Mouse (Mus musculus): ENCODE data around the gene Unc45b.
"Not testable (repeated sequence)": the region's sequence is repeated elsewhere in the genome, so short reads cannot be mapped to it uniquely, and the experiment has no call there.

Unc45b gene

DNA sequence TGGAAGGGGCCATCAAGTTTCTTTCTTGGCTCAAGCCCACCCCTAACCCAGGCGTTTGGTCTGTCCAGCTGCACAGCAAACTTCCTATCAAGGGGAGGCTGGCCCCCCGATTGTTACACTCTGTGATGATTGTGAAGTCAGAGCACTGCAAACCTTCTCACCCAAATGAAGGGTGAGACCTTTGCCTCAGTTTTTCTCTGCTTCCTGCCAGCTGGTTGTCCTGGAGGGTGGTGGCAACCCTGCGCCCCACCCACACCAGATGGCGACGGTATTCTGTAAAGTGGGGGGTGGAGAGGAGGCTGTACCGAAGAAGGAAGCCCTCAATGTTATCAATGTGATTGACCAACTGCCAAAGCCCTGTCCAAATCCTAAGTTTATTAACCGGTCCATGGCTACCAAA lies 18.4 kb upstream of the Unc45b start, which contains the start of gene Fndc8:
Gene Fndc8 (plus strand): TSS at position 189 of the 400 bp plus-strand sequence.
- DNase-seq (ENCODE audit: low read depth in 1 of 2, low spot score in 2 of 2) = no peak

DNA sequence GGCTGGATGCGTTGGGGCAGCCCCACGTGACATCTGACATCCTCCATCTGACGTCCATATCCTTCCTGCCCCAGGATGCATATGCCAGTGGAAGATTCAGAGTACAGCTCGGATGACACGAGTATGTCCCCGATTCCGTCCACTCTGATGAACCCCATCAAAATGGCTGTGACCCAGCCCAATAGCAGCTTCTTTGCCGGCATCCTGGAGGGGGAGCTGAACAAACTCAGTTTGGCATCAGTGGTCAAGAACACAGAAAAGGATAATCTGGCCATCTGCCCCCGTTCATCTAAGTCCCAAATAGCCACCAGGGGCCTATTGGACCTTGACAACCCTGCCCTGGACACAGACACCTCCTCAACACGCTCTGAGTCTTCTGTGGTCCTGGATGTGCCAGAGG lies 12.9 kb upstream of the Unc45b start:
- DNase-seq (ENCODE audit: low read depth in 1 of 2, low spot score in 2 of 2) = no peak

GRCm38 (mm10) chr11:82899720-82900119 lies 10.6 kb upstream of the Unc45b start:
- no peak for DNase-seq (ENCODE audit: low read depth in 1 of 2, low spot score in 2 of 2)

DNA sequence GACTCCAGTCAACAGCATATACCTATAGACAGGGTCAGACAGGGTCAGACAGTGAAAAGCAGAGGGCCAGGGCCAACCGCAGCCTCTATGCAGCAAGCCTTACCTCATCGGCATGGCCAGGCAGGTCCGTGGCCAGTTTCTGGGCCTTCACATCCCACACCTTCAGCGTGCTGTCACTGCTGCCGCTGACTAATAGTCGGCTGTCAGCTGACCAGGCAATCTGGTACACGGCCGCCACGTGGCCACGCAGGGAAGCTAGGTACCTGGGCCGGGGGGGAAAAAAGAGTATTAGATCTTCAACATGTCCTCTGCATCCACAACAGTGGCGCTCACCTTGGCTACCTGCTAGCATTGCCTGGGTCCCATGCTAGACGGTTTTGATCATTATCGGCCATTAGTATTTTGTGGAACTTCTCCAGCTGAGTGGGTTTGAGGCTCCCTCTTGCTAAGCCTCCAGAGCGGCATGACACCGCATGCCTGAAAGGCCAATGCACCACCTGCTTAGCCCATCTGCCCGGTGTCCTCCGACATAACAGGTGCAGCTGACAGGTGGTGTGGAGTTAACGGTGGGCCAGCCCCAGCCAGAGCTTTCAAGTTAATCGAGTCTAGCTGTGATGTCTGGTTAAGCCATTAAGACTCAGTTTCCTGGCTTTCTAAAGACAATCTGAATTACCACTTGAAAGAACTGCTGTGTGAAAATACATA lies 8.6 kb upstream of the Unc45b start:
- no peak for DNase-seq (ENCODE audit: low read depth in 1 of 2, low spot score in 2 of 2)

- no peak for DNase-seq (ENCODE audit: low read depth in 1 of 2, low spot score in 2 of 2)
Measured at GRCm38 (mm10) chr11:82904952-82905351, 5.4 kb upstream of the Unc45b start.

- no peak for DNase-seq (ENCODE audit: low read depth in 1 of 2, low spot score in 2 of 2)
Measured at GRCm38 (mm10) chr11:82905816-82906215, 4.5 kb upstream of the Unc45b start.

- peak; percentile 81 to 89 for DNase-seq (ENCODE audit: low read depth in 1 of 2, low spot score in 2 of 2)
Measured at GRCm38 (mm10) chr11:82907651-82908607, 2.4 kb upstream of the Unc45b start, which contains the start of gene Nle1. Gene Nle1 (minus strand): TSS chr11:82908411.

GRCm38 (mm10) chr11:82908608-82908989 lies 1.8 kb upstream of the Unc45b start:
- DNase-seq (ENCODE audit: low read depth in 1 of 2, low spot score in 2 of 2) = no peak

DNA sequence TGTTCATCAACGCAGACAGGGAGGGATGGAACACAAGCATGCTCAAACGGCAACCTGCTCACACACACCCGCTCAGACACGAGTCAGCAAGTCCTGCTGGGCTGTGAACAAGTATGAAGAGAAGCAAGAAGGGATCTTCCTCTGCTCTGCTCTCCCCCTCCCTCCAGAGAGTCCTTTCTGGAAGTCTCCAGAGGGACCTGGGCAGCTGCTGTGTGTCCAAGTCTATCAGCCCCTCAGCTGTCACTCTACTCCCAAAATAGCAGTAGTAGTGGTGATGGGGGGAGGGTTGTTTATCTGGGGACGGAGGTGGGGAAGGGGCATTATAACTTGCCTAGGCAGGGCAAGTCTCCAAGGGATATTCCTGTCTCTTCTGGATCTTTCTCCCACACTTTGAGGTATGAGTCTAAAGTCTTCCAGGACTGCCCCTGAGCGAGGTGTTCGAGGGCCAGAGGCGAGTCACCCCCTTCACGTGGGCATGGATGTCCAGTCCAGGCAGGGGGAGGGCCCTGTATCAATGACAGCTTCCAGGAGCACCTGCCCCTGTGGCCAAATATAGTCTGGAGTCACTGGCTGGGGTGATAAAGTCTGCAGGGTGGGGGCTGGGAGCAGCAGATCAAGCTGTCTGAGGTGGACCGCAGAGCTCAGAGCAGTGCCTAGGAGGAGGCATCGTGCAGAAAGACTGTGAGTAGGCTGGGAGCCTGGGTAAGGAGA lies 484 bp downstream of the Unc45b start:
- DNase-seq (ENCODE audit: low read depth in 1 of 2, low spot score in 2 of 2) = no peak

DNA sequence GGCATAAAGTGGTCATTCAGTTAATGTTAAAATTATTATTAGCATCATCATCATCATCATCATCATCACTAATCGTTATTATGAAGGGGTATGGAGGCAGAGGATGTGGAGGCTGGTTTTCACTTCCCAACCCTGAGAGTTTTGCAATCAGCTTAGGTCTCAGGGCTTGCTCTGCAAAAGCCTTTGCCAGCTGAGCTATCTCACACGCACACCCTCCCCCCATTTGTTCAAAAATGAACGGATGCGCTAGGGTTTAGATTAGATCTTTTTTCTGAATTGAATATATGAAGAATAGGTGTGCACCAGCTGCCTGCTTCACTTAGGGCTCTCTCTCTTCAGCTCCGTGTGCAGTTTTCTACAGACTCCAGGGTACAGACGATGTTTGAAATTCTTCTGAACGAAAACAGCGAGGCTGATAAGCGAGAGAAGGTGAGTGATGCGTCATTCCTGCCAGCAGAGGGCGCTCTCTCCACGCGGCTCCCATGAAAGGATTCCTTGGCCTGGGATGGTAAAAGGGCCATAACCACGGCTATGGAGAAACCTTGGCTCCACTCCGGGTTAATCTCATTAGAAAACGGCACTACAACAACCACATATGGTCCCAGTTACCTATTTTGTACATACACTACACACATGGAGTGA lies 4.5 kb downstream of the Unc45b start:
- peak in 1 of 2 experiments; percentile 44 for DNase-seq (ENCODE audit: low read depth in 1 of 2, low spot score in 2 of 2)

DNA sequence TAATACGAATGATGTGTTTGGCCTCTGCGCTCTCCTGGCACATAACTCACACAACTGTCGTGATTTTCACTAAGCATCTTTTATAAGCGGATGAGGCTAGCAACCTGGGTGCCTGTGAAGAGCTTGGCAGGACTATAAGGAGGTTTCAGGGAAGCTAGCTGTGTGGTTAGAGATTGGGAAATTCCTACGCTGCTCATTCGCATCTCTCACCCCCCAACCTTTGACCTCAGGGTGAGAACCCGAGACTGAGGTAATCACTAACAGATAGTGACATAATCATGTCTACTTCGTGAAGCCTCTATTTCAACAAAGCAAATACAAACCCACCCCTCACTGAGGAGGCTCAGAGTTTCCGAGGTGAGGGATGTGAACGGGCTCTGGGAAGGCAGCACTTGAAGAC lies 10.4 kb downstream of the Unc45b start:
- DNase-seq (ENCODE audit: low read depth in 1 of 2, low spot score in 2 of 2) = no peak

- no peak for DNase-seq (ENCODE audit: low read depth in 1 of 2, low spot score in 2 of 2)
Measured at GRCm38 (mm10) chr11:82921691-82922090, 11.3 kb downstream of the Unc45b start.

DNA sequence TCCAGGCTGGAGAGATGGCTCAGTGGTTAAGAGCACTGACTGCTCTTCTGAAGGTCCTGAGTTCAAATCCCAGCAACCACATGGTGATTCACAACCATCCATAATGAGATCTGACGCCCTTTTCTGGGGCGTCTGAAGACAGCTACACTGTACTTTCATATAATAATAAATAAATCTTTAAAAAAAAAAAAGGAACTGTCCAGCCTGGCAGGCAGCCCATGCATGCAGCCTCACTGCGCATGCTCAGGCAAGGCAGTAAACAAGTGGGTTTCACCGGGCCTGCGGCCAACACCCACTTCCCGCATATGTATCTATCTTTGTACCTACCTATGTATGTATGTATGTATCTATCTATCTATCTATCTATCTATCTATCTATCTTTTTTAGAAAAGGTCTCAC lies 13.6 kb downstream of the Unc45b start:
- not testable (repeated sequence) for DNase-seq (ENCODE audit: low read depth in 1 of 2, low spot score in 2 of 2)

- no peak for DNase-seq (ENCODE audit: low read depth in 1 of 2, low spot score in 2 of 2)
Measured at GRCm38 (mm10) chr11:82928897-82929632, 18.7 kb downstream of the Unc45b start.

GRCm38 (mm10) chr11:82929633-82929950 lies 19.2 kb downstream of the Unc45b start:
- DNase-seq (ENCODE audit: low read depth in 1 of 2, low spot score in 2 of 2) = no peak

GRCm38 (mm10) chr11:82930391-82930955 lies 20.1 kb downstream of the Unc45b start:
- DNase-seq (ENCODE audit: low read depth in 1 of 2, low spot score in 2 of 2) = not testable (repeated sequence)

DNA sequence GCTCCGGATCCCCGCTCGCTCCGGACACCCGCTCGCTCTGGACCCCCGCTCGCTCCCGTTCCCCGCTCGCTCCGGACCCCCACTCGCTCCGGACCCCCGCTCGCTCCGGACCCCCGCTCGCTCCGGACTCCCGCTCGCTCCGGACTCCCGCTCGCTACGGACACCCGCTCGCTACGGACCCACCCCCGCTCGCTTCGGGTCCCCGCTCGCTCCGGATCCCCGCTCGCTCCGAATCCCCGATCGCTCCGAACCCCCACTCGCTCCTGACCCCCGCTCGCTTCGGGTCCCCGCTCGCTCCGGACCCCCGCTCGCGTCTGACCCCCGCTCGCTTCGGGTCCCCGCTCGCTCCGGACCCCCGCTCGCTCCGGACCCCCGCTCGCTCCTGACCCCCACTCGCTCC lies 20.8 kb downstream of the Unc45b start:
- DNase-seq (ENCODE audit: low read depth in 1 of 2, low spot score in 2 of 2) = not testable (repeated sequence)

- not testable (repeated sequence) for DNase-seq (ENCODE audit: low read depth in 1 of 2, low spot score in 2 of 2)
Measured at GRCm38 (mm10) chr11:82931671-82932450, 21.5 kb downstream of the Unc45b start.

DNA sequence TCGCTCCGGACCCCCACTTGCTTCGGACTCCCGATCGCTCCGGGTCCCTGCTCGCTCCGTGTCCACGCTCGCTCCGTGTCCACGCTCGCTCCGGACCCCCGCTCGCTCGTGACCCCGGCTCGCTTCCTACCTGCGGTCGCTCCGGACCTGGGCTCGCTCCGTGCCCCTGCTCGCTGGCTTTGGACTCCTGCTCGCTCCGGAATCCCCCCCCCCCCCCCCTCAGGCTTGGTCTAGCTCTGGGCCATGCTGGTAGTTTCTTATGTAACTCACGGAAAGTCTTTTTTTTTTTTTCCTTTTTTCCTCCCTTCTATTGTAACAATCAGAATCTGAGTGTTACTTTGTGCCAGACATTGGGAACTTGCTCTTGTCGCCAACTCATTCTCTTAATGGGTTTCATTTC lies 22.8 kb downstream of the Unc45b start:
- no peak for DNase-seq (ENCODE audit: low read depth in 1 of 2, low spot score in 2 of 2)
